In genomic region chr13:52513554-52513953, GRCm38 (mm10) we compare ENCODE assay signal across 16 mouse cellular contexts.
"Had no signal": no experiment of that assay in that cellular context is flagged by ENCODE, and none has a peak within 500 bp of the region (broad histone marks: within the 10 kb centered on the region; RNA-seq: fewer than 3 reads in every experiment).

No protein-coding gene starts in this region.

- H3K4me3 ChIP-seq: kidney, embryonic 15.5 days; limb, embryonic 12.5 days; liver, embryonic 13.5 days; lung, embryonic 15.5 days; megakaryocyte, embryonic 14.5 days; midbrain, embryonic 12.5 days had no signal

- DNase-seq: kidney, postnatal 14 days; layer of hippocampus, postnatal 36 days; liver; liver, embryonic 13.5 days; liver, postnatal 0 days; lung, postnatal 14 days; right cerebral cortex, postnatal 4 days; spleen, adult 18-20 months; thymus, adult 18-20 months; thymus, postnatal 25 days had no signal

- H3K27ac ChIP-seq: kidney, embryonic 15.5 days; limb, embryonic 12.5 days; liver, embryonic 13.5 days; lung, embryonic 15.5 days; macrophage; midbrain, embryonic 12.5 days had no signal
